Mouse (Mus musculus): ENCODE data around the gene Pias4. TPM values are rescaled to one million over a fixed set of nuclear protein-coding genes. Genes with fewer than 3 reads are reported as not detected.
"Not testable (repeated sequence)": the region's sequence is repeated elsewhere in the genome, so short reads cannot be mapped to it uniquely, and the experiment has no call there.

Pias4 gene
- polyA plus RNA-seq, 1 experiment from 2014 or later, result 56.2 TPM

- Histone ChIP-seq H3K27ac (peak overlapping the region; percentile 68), H3K27me3 (ENCODE audit: poor library complexity, severe bottlenecking) (no peaks in the 10 kb centered on the region), H3K9me3 (no peaks in the 10 kb centered on the region), H3K4me3 (peak overlapping the region; percentile 76; the same call in 1 of the 2 replicates), H3K4me1 (peaks cover 47% of the 10 kb centered on the region), H3K36me3 (replicated peaks) (peaks cover 78% of the 10 kb centered on the region)
- no peak for DNase-seq (ENCODE audit: extremely low spot score, low spot score)
- WGBS, result 76% methylated on average over 4 of the region's 4 CpGs
These were observed 17.0 kb upstream of the Pias4 start for GRCm38 (mm10) chr10:81184765-81185164.

GRCm38 (mm10) chr10:81183805-81184204, 16.1 kb upstream of the Pias4 start, which contains the start of gene 4930442H23Rik:
TSS of gene 4930442H23Rik (minus strand) at chr10:81183849.
- no peak for DNase-seq (ENCODE audit: extremely low spot score, low spot score)
- H3K27ac ChIP-seq, result peak within 1 kb of the TSS; percentile 90
- peaks cover 83% of the 10 kb centered on the region for H3K36me3 ChIP-seq (replicated peaks)
- peak within 1 kb of the TSS; percentile 76 for H3K4me3 ChIP-seq
- H3K9me3 ChIP-seq, result no peaks in the 10 kb centered on the region
- H3K4me1 ChIP-seq, result peaks cover 57% of the 10 kb centered on the region
- no peaks in the 10 kb centered on the region for H3K27me3 ChIP-seq (ENCODE audit: poor library complexity, severe bottlenecking)
- WGBS, result 96% methylated on average over 5 of the region's 5 CpGs

GRCm38 (mm10) chr10:81182336-81183333, 14.9 kb upstream of the Pias4 start, which contains the start of gene Dapk3:
TSS of gene Dapk3 (plus strand) at chr10:81183005.
- Histone ChIP-seq H3K9me3 (no peaks in the 10 kb centered on the region), H3K36me3 (replicated peaks) (peaks cover 85% of the 10 kb centered on the region), H3K4me3 (peak within 1 kb of the TSS; percentile 76), H3K4me1 (peaks cover 68% of the 10 kb centered on the region), H3K27ac (peak within 1 kb of the TSS; percentile 90), H3K27me3 (ENCODE audit: poor library complexity, severe bottlenecking) (no peaks in the 10 kb centered on the region)
- WGBS, result 4% methylated on average over 53 of the region's 53 CpGs
- peak; percentile 99 for DNase-seq (ENCODE audit: extremely low spot score, low spot score)

GRCm38 (mm10) chr10:81181860-81182259, 14.1 kb upstream of the Pias4 start:
- H3K4me3 ChIP-seq, result peak overlapping the region; percentile 76; the same call in 1 of the 2 replicates
- not testable (repeated sequence) for H3K27me3 ChIP-seq (ENCODE audit: poor library complexity, severe bottlenecking); DNase-seq (ENCODE audit: extremely low spot score, low spot score); H3K9me3 ChIP-seq; H3K27ac ChIP-seq
- H3K36me3 ChIP-seq (replicated peaks), result peaks cover 84% of the 10 kb centered on the region
- 80% methylated on average over 12 of the region's 12 CpGs for WGBS
- peaks cover 72% of the 10 kb centered on the region for H3K4me1 ChIP-seq

- 90% methylated on average over 13 of the region's 13 CpGs for WGBS
- Histone ChIP-seq H3K27me3 (ENCODE audit: poor library complexity, severe bottlenecking) (no peaks in the 10 kb centered on the region), H3K4me1 (peaks cover 76% of the 10 kb centered on the region)
These were observed 13.2 kb upstream of the Pias4 start for GRCm38 (mm10) chr10:81180946-81181345.

GRCm38 (mm10) chr10:81179451-81180342, 12.0 kb upstream of the Pias4 start:
- peaks cover 84% of the 10 kb centered on the region for H3K4me1 ChIP-seq
- DNase-seq (ENCODE audit: extremely low spot score, low spot score), result no peak
- peaks cover 66% of the 10 kb centered on the region for H3K36me3 ChIP-seq (replicated peaks)

More at GRCm38 (mm10) chr10:81180946-81181345, 13.2 kb upstream of the Pias4 start:
- H3K4me3 ChIP-seq, result peak overlapping the region; percentile 76; the same call in 1 of the 2 replicates
- peaks cover 78% of the 10 kb centered on the region for H3K36me3 ChIP-seq (replicated peaks)
- H3K9me3 ChIP-seq, result no peaks in the 10 kb centered on the region
- H3K27ac ChIP-seq, result no peak overlapping the region
- no peak for DNase-seq (ENCODE audit: extremely low spot score, low spot score)

GRCm38 (mm10) chr10:81178927-81179326, 11.2 kb upstream of the Pias4 start:
- Histone ChIP-seq H3K36me3 (replicated peaks) (peaks cover 58% of the 10 kb centered on the region), H3K4me1 (peaks cover 84% of the 10 kb centered on the region), H3K9me3 (no peaks in the 10 kb centered on the region), H3K4me3 (peak overlapping the region; percentile 98), H3K27me3 (ENCODE audit: poor library complexity, severe bottlenecking) (no peaks in the 10 kb centered on the region), H3K27ac (no peak overlapping the region)
- no peak for DNase-seq (ENCODE audit: extremely low spot score, low spot score)
- 94% methylated on average over 11 of the region's 11 CpGs for WGBS

More at GRCm38 (mm10) chr10:81179451-81180342, 12.0 kb upstream of the Pias4 start:
- H3K27ac ChIP-seq, result no peak overlapping the region
- H3K4me3 ChIP-seq, result peak overlapping the region; percentile 98; the same call in 1 of the 2 replicates
- no peaks in the 10 kb centered on the region for H3K27me3 ChIP-seq (ENCODE audit: poor library complexity, severe bottlenecking)
- H3K9me3 ChIP-seq, result no peaks in the 10 kb centered on the region
- WGBS, result 93% methylated on average over 32 of the region's 32 CpGs

GRCm38 (mm10) chr10:81177958-81178712, 10.4 kb upstream of the Pias4 start:
- Histone ChIP-seq H3K27me3 (ENCODE audit: poor library complexity, severe bottlenecking) (no peaks in the 10 kb centered on the region), H3K9me3 (no peaks in the 10 kb centered on the region), H3K27ac (peak overlapping the region; percentile 98), H3K4me1 (peaks cover 85% of the 10 kb centered on the region), H3K4me3 (peak overlapping the region; percentile 98), H3K36me3 (replicated peaks) (peaks cover 57% of the 10 kb centered on the region)
- DNase-seq (ENCODE audit: extremely low spot score, low spot score), result no peak
- 74% methylated on average over 14 of the region's 14 CpGs for WGBS

- Histone ChIP-seq H3K27me3 (ENCODE audit: poor library complexity, severe bottlenecking) (no peaks in the 10 kb centered on the region), H3K27ac (peak overlapping the region; percentile 98), H3K36me3 (replicated peaks) (peaks cover 56% of the 10 kb centered on the region), H3K4me1 (peaks cover 89% of the 10 kb centered on the region), H3K9me3 (no peaks in the 10 kb centered on the region), H3K4me3 (peak overlapping the region; percentile 98)
- 23% methylated on average over 16 of the region's 16 CpGs for WGBS
- no peak for DNase-seq (ENCODE audit: extremely low spot score, low spot score)
These were observed 9.8 kb upstream of the Pias4 start for GRCm38 (mm10) chr10:81177491-81177925.

GRCm38 (mm10) chr10:81176466-81177271, 8.9 kb upstream of the Pias4 start, which contains the start of gene Eef2:
TSS of gene Eef2 (plus strand) at chr10:81176631.
- no peaks in the 10 kb centered on the region for H3K9me3 ChIP-seq
- H3K27me3 ChIP-seq (ENCODE audit: poor library complexity, severe bottlenecking), result no peaks in the 10 kb centered on the region
- peaks cover 48% of the 10 kb centered on the region for H3K36me3 ChIP-seq (replicated peaks)
- under 1% methylated on average over 77 of the region's 77 CpGs for WGBS
- DNase-seq (ENCODE audit: extremely low spot score, low spot score), result peak; percentile 97
- H3K4me1 ChIP-seq, result peaks cover 80% of the 10 kb centered on the region
- H3K27ac ChIP-seq, result peak within 1 kb of the TSS; percentile 98
- peak within 1 kb of the TSS; percentile 98 for H3K4me3 ChIP-seq

GRCm38 (mm10) chr10:81175936-81176465, 8.3 kb upstream of the Pias4 start:
- Histone ChIP-seq H3K27me3 (ENCODE audit: poor library complexity, severe bottlenecking) (no peaks in the 10 kb centered on the region), H3K36me3 (replicated peaks) (peaks cover 41% of the 10 kb centered on the region), H3K4me3 (peak overlapping the region; percentile 98), H3K4me1 (peaks cover 74% of the 10 kb centered on the region), H3K9me3 (no peaks in the 10 kb centered on the region), H3K27ac (peak overlapping the region; percentile 98)
- 12% methylated on average over 13 of the region's 13 CpGs for WGBS
- no peak for DNase-seq (ENCODE audit: extremely low spot score, low spot score)
